Mouse (Mus musculus): ENCODE results near the gene Trpc6.

DNA sequence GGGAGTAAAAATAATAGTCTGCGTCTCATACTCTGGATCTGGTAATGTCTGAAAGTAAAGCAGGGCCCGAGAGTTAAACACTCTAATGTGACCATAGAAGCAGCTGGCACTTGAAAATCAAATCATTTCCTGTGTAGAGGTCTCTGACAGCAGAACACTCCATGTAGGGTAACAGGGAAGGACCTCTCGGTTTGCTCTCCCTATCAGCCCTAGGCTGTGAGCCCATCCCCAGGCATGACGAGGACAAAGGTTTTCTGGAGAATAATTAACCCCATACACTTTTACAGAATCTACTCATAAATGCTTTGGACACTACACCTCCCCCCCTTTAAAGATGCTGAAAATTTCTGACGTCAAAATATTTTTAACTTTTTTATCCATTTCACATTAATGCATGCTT, 160.0 kb downstream of the Trpc6 start:
- no peak for TF ChIP-seq POLR2A (IDR thresholded peaks at IDR 0.05; ENCODE audit: insufficient read depth, low read length)
- no peak for TF ChIP-seq CTCF (IDR thresholded peaks at IDR 0.05; ENCODE audit: low read depth, low read length)
- no peak for TF ChIP-seq EP300 (IDR thresholded peaks at IDR 0.05; ENCODE audit: insufficient read depth, low read depth, low read length)

Data from ES-Bruce4 (cell line).